Mouse (Mus musculus): ENCODE data around the gene Gm20708.
"Not testable (repeated sequence)": the region's sequence is repeated elsewhere in the genome, so short reads cannot be mapped to it uniquely, and the experiment has no call there.

Gene Gm20708

GRCm38 (mm10) chr11:117780582-117781111 is 28.8 kb upstream of the Gm20708 start:
- peak; percentile 94 for DNase-seq (ENCODE audit: extremely low read depth, low read depth)

- no peak for DNase-seq (ENCODE audit: extremely low read depth, low read depth)
Observed at GRCm38 (mm10) chr11:117781199-117781821, 28.2 kb upstream of the Gm20708 start.

DNA sequence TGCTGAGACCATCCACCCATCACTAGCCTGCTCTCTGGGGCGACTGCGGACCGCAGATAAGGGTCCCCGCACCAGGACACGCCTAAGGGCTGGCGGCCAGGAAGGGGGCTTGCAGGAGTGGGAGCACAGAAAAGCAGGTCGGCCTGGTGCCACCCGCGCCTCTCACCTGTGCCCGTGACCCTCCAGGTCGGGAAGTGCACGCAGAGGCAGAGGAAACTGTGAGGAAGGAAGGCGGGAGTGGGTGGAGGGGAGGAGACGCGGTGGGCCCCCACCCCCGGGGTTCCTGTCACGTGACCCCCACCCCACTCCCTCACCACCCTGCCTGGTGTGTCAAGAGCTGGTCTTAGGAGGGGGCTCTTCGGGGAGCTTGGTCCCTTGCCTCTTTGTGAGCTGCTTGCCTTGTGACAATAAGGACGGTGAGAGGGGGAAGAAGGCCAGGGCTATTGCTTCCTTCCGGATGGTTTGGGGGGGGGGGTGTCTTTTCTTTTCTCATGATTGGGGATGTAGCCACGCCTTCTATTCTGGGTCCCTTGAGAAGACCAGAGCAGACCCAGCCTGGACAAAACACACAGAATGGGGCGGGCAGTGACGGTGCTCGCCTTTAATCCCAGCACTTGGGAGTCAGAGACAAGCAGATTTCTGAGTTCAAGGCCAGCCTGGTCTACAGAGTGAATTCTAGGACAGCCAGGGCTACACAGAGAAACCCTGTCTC is 27.3 kb upstream of the Gm20708 start, which contains the start of the genes Tmc8 and Tmc6:
Tmc8 (plus strand) TSS at position 84 of the 712 bp plus-strand sequence.
Tmc6 (minus strand) TSS at position 206 of the 712 bp plus-strand sequence.
- DNase-seq (ENCODE audit: extremely low read depth, low read depth) = no peak

- DNase-seq (ENCODE audit: extremely low read depth, low read depth) = no peak
Observed at GRCm38 (mm10) chr11:117782705-117783034, 26.8 kb upstream of the Gm20708 start.

DNA sequence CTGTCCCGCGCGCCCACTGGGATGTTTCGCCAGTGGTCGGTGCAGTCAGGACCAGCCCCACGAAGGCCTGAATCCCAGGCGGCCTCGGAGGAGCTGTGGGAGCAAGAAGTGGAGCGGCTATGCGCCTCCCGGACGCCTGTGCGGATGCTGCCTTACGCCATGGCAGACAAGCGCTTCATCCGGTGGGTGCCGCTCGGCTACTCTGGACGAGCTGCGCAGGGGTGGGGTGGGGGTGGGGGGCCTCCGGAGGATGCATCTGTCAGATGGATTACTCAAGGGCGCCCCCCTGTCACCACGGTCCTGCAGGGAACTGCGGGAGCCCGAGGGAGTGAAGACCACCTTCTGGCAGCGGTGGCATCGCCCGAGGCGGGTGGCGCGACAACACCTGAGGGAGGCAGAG is 26.4 kb upstream of the Gm20708 start:
- DNase-seq (ENCODE audit: extremely low read depth, low read depth) = no peak

DNA sequence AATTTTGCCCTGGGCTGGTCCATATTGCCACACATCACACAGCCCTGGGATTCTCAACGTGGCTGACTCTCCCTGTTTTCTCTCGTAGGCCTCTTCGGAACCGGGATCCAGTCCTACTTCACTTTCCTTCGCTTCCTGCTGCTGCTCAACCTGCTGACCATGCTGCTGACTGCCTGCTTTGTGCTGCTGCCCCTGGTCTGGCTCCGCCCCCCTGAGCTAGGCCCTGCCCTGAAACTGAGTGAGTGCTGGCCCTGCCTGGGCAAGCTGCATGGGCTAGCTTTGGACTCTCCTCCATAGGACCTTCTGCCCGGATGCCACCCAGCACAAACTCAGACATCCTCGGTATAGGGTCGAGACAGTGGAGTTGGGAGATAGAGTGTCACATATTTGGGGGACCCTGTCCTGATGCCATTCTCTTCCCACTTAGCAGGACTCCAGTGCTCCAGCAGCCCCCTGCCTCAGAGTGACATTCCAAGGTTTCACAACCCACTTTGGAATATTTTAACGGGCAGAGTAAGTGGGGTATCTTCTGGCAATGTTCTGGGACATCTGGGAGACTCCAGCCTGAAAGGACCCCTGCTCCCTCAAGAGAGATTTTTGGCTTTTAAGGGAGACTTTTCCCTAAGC is 25.7 kb upstream of the Gm20708 start:
- no peak for DNase-seq (ENCODE audit: extremely low read depth, low read depth)

- no peak for DNase-seq (ENCODE audit: extremely low read depth, low read depth)
Observed at GRCm38 (mm10) chr11:117786294-117786693, 23.2 kb upstream of the Gm20708 start.

DNA sequence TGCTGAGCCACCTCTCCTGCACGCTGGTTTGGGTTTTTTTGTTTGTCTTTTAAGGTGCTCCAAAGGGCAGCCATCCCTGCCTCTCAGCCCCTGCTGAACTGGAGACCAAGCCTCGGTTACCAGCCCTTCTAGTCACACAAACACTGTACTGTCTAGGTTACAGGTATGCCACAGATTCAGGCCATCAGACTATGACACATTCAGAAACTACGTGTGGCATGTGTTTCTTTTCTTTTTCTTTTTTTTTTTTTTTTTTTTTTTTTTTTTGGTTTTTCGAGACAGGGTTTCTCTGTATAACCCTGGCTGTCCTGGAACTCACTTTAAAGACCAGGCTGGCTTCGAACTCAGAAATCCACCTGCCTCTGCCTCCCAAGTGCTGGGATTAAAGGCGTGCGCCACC is 21.0 kb upstream of the Gm20708 start:
- DNase-seq (ENCODE audit: extremely low read depth, low read depth) = not testable (repeated sequence)

- DNase-seq (ENCODE audit: extremely low read depth, low read depth) = no peak
Observed at GRCm38 (mm10) chr11:117790286-117790685, 19.2 kb upstream of the Gm20708 start.

DNA sequence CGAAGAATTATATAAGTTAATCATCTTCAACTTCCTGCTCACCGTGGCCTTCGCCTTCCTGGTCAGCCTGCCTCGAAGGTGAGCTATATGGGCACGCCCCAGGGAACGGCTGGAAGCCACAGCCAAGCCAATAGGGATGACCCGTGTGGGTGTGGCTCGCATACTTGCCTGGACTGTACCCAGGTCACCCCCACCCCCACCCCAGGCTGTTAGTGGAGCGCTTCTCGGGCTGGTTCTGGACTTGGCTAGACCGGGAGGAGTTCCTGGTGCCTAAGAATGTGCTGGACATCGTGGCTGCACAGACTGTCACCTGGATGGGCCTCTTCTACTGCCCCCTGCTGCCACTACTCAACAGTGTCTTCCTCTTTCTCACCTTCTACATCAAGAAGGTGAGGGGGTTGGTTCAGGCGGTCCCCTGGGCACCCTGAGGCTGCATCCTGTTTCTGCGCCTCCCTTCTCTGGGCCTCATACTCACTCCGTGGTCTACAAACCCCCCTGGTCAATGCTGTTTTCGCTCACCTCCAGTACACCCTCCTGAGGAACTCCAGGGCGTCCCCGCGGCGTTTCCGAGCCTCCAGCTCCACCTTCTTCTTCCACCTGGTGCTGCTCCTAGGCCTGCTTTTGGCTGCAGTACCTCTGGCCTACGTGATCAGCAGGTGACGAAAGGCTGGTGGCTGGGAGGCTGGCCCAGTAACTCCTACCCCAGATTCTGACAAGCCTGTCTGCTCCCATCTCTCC is 18.6 kb upstream of the Gm20708 start:
- DNase-seq (ENCODE audit: extremely low read depth, low read depth) = no peak

GRCm38 (mm10) chr11:117791441-117791761 is 18.1 kb upstream of the Gm20708 start:
- no peak for DNase-seq (ENCODE audit: extremely low read depth, low read depth)

GRCm38 (mm10) chr11:117792281-117792888 is 17.1 kb upstream of the Gm20708 start:
- DNase-seq (ENCODE audit: extremely low read depth, low read depth) = no peak

GRCm38 (mm10) chr11:117794035-117794551 is 15.4 kb upstream of the Gm20708 start:
- DNase-seq (ENCODE audit: extremely low read depth, low read depth) = no peak

GRCm38 (mm10) chr11:117796954-117797353 is 12.5 kb upstream of the Gm20708 start:
- no peak for DNase-seq (ENCODE audit: extremely low read depth, low read depth)

DNA sequence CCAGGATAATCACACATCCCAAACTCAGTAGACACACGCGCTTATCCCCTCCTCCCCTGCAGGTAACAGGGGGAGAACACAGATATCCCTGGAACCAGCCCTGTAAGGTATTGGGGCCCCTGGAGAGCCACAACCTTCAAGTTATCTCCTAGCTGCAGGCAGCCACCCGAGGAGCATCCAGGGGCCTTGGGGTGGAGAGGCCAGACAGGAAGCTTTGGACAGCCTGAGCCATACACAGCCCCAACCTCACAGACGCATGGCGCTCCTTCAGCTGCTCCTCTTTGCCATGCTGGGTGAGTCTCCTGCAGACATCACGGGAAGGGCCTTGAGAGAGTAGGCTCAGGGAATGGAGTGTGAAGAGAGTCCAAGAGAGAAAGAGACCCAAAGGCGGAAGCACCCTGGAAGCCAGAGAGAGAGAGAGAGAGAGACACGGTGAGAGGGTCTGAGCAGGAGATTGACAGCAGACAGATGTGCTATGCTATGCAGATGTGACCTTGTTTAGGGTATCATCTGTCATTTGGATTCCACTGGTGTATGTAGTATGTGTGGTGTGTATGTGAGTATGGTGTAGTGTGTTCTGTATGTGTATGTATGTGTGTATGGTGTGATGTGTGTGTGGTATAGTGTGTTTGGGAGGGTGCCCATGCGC is 11.8 kb upstream of the Gm20708 start, which contains the start of gene 6030468B19Rik:
6030468B19Rik (plus strand) TSS at position 150 of the 649 bp plus-strand sequence.
- DNase-seq (ENCODE audit: extremely low read depth, low read depth) = no peak

DNA sequence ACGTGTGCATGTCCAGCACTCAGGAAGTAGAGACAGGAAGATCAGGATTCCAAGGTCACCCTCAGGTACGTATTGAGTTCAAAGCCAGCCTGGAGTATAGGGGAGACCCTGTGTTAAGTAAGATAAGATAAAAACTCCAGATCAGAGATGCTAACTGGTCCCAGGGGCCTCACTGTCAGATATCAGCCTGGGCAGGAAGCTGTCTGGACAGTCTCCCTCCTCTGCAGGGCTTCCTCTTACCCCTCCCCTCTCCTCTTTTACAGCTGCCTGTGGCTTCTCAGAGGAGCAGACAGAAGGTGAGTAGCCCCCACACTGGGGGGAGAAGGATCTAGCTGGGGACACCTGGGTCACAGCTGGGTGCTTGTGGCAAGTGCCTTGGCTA is 11.3 kb upstream of the Gm20708 start:
- no peak for DNase-seq (ENCODE audit: extremely low read depth, low read depth)

GRCm38 (mm10) chr11:117799174-117799573 is 10.3 kb upstream of the Gm20708 start:
- DNase-seq (ENCODE audit: extremely low read depth, low read depth) = no peak

- no peak for DNase-seq (ENCODE audit: extremely low read depth, low read depth)
Observed at GRCm38 (mm10) chr11:117800038-117800437, 9.4 kb upstream of the Gm20708 start.

GRCm38 (mm10) chr11:117801650-117802049 is 7.8 kb upstream of the Gm20708 start:
- no peak for DNase-seq (ENCODE audit: extremely low read depth, low read depth)

DNA sequence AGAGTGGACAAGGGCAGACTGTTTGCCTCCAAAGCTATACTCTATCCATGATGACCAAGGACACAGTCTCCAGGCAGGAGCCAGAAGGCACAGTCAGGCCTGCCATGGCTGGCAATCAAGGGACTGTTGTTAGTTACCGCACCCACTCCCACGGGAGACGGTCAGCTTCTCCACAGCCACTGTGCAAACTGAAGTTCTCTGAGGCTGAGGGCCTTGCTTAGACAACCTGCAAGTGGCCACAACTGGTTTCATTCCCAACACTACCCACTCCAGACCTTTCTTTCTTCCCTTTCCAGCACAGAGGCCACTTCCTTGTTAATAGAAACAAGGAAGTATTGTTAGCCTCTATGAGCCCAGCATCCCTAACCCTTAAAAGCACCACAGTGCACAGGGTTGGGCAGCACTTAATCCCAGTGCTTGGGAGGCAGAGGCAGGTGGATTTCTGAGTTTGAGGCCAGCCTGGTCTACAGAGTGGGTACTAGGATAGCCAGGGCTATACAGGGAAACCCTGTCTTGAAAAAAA is 6.2 kb upstream of the Gm20708 start:
- DNase-seq (ENCODE audit: extremely low read depth, low read depth) = no peak

All from MEL-GATA-1-ER (cell line).